Mouse (Mus musculus) C2C12 (cell line): ENCODE results near the gene 4833439L19Rik. TPM values are rescaled to one million over a fixed set of nuclear protein-coding genes. Genes with fewer than 3 reads are reported as not detected.

Experiments used
- H3K27me3 ChIP-seq: one replicate; pipeline ENCODE4 v1.6.1; 2011; ENCODE audit not compliant: control insufficient read depth, insufficient read depth, insufficient read length
- H3K36me3 ChIP-seq: one replicate; pipeline ENCODE4 v1.6.1; 2011; ENCODE audit not compliant: control insufficient read depth, insufficient read depth
- H3K4me3 ChIP-seq: one replicate; pipeline ENCODE4 v1.5.1; 2011; ENCODE audit warnings: mild to moderate bottlenecking, control low read depth; ENCODE audit not compliant: poor library complexity, insufficient read depth, severe bottlenecking
- H3K79me2 ChIP-seq: one replicate; pipeline ENCODE4 v1.6.1; 2011; ENCODE audit not compliant: control insufficient read depth, insufficient read depth
- H3K79me3 ChIP-seq: one replicate; pipeline ENCODE4 v1.6.1; 2011; ENCODE audit warnings: low read depth, control low read depth
- H3ac ChIP-seq: one replicate; pipeline ENCODE3; 2011; ENCODE audit warnings: low read depth; ENCODE audit not compliant: control insufficient read depth, insufficient read length
- CEBPB ChIP-seq: IDR thresholded peaks from one replicate; pipeline ENCODE4 v1.6.1; 2011; ENCODE audit warnings: low read depth, mild to moderate bottlenecking, control low read depth, moderate library complexity
- CTCF ChIP-seq: IDR thresholded peaks from one replicate; pipeline ENCODE4 v1.5.1; 2011; ENCODE audit not compliant: control insufficient read depth, insufficient read depth, insufficient read length
- FOSL1 ChIP-seq: IDR thresholded peaks from one replicate; pipeline ENCODE4 v1.8.0; 2011; ENCODE audit warnings: mild to moderate bottlenecking, low read length; ENCODE audit not compliant: poor library complexity, insufficient read depth, severe bottlenecking
- MAX ChIP-seq: IDR thresholded peaks from one replicate; pipeline ENCODE4 v1.6.1; 2011; ENCODE audit warnings: mild to moderate bottlenecking, control low read depth
- MYOD1 ChIP-seq: IDR thresholded peaks from one replicate; pipeline ENCODE4 v1.6.1; 2011; ENCODE audit warnings: low read depth; ENCODE audit not compliant: control insufficient read depth, insufficient read length
- MYOG ChIP-seq: IDR thresholded peaks from one replicate; pipeline ENCODE4 v1.6.1; 2011; ENCODE audit not compliant: control insufficient read depth, insufficient read length; ENCODE audit errors: extremely low read depth
- USF1 ChIP-seq: IDR thresholded peaks from one replicate; pipeline ENCODE4 v1.6.1; 2011; ENCODE audit warnings: low read depth, mild to moderate bottlenecking, control low read depth, moderate library complexity
- polyA plus RNA-seq: library from polyadenylated mRNA; unstranded; fragments of >200 nt; fragmentation: generic; extraction: Trizol; gene quantifications from one replicate; pipeline ENCODE4 v1.2.1, GENCODE M21; 2012; ENCODE audit warnings: missing spikeins

The 4833439L19Rik gene
- polyA plus RNA-seq, 1 experiment = 62.8 TPM

DNA sequence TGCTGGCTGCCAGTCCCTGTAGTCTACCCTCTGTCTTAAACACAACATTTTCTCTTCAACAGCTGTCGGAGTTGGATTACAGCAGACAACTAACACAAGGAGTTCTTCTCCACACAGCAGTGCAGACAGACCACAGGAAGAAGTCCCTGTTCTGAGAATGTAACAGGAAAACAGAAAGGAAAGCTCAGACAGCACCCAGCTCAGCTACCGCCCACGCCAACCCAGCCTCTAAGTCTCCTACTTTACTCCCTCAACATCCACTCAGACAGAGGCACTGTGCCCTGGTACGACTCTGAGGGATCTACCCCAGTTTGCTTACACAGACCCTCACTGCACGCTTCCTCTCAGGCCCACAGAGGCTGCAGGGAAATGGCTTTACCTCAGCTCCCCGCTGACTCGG, 4.6 kb downstream of the 4833439L19Rik start:
- Histone ChIP-seq H3K4me3 (no peak overlapping the region), H3K79me2 (peaks cover 38% of the 10 kb centered on the region), H3ac (no peak overlapping the region), H3K36me3 (peaks cover 47% of the 10 kb centered on the region), H3K79me3 (peaks cover 26% of the 10 kb centered on the region), H3K27me3 (no peaks in the 10 kb centered on the region)
- TF ChIP-seq FOSL1 = no peak
- TF ChIP-seq USF1 = no peak
- no peak for TF ChIP-seq MYOD1
- no peak for TF ChIP-seq MAX
- TF ChIP-seq MYOG = no peak
- TF ChIP-seq CEBPB = no peak
- no peak for TF ChIP-seq CTCF

DNA sequence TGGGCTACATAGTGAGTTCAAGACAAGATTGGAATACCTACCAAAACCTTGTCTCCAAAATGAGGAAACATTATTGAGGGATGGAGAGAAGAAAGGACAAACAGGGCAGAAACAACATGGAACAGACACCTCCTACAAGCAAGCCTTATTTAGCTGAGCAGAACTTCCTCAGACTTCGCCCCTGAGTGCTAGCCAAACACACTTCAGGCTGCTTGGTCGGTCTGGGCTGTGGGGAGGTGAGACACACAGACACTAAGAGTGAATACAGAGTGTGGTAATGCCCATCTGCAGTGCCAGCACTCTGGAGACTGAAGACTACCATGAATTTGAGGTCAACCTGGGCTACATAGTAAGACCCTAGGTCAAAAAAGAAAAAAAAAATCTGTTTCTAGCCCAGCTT, 5.6 kb downstream of the 4833439L19Rik start:
- no peak for TF ChIP-seq MAX
- no peak for TF ChIP-seq MYOD1
- no peak for TF ChIP-seq MYOG
- TF ChIP-seq CTCF = no peak
- no peak for TF ChIP-seq FOSL1
- no peak for TF ChIP-seq USF1
- H3K27me3 ChIP-seq = no peaks in the 10 kb centered on the region
- H3K36me3 ChIP-seq = peaks cover 54% of the 10 kb centered on the region
- H3ac ChIP-seq = no peak overlapping the region
- peaks cover 34% of the 10 kb centered on the region for H3K79me2 ChIP-seq
- H3K79me3 ChIP-seq = peaks cover 21% of the 10 kb centered on the region
- no peak overlapping the region for H3K4me3 ChIP-seq

DNA sequence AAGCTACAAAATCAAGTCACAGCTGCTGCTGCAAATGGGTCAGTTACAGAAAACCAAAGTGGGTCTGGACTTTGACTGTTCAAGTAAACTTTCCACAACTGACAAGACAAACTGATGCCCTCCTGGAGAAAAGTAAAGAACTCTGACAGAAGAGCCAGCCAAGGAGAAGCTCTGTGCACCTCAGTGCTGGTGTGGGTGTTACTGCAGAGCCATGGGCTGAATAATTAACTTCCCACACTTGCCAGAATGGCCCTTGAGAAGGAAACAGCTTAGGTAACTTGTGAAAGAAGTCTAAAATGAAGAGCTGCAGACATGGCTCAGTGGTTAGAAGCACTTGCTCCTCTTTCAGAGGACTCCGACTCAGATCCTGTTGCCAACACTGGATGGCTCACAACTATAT, 7.6 kb downstream of the 4833439L19Rik start:
- TF ChIP-seq MAX (no peak), FOSL1 (no peak), MYOG (no peak), CEBPB (no peak), MYOD1 (no peak), CTCF (no peak), USF1 (no peak)
- Histone ChIP-seq H3ac (no peak overlapping the region), H3K79me2 (peaks cover 14% of the 10 kb centered on the region), H3K36me3 (peaks cover 72% of the 10 kb centered on the region), H3K27me3 (no peaks in the 10 kb centered on the region), H3K79me3 (peaks cover 2% of the 10 kb centered on the region), H3K4me3 (no peak overlapping the region)

DNA sequence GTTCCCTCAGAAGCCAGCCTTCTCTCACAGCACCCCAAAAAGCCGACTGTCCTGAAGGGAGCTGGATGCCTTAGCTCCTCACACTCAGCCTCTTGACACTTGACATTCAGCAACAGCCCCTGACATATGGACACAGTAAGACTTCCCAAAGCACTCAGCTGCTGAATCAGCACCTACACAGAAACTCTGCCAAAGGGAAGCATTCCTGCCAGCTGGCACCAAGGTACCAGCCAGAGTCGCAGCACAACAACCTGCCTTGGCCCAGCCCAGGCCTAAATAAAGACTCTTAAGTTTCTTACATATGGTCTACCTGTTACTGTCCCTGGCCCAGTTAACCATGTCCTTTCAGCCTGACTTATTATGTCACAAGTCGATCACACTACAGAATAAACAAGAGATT, 8.4 kb downstream of the 4833439L19Rik start:
- Histone ChIP-seq H3ac (no peak overlapping the region), H3K36me3 (peaks cover 80% of the 10 kb centered on the region), H3K79me2 (peaks cover 5% of the 10 kb centered on the region), H3K4me3 (no peak overlapping the region), H3K79me3 (no peaks in the 10 kb centered on the region), H3K27me3 (no peaks in the 10 kb centered on the region)
- TF ChIP-seq CTCF = no peak
- TF ChIP-seq FOSL1 = no peak
- TF ChIP-seq MYOG = no peak

DNA sequence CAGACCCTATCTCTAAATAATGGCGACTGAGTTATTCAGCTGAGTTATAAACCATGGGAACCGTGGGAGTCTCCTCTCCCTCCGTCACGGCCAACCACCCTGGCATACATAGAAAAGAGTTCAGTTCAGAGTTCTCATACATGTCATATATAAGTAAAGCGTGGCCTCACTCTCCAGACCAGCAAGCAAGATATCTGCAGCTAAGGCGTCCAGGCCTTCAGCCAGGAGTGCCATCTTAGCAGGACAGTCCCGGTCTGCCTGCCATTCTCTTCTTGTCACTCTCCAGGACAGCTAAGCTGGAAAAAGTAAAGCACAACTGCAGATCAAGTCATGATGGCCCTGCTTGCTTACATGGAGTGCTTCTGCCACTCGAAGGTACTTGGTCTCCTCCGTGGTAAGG, 9.1 kb downstream of the 4833439L19Rik start:
- no peak overlapping the region for H3ac ChIP-seq
- H3K36me3 ChIP-seq = peaks cover 87% of the 10 kb centered on the region
- no peak overlapping the region for H3K4me3 ChIP-seq
- no peaks in the 10 kb centered on the region for H3K27me3 ChIP-seq
- TF ChIP-seq MAX (no peak), CEBPB (no peak), CTCF (no peak), USF1 (no peak)
- H3K79me3 ChIP-seq = no peaks in the 10 kb centered on the region
- no peaks in the 10 kb centered on the region for H3K79me2 ChIP-seq

DNA sequence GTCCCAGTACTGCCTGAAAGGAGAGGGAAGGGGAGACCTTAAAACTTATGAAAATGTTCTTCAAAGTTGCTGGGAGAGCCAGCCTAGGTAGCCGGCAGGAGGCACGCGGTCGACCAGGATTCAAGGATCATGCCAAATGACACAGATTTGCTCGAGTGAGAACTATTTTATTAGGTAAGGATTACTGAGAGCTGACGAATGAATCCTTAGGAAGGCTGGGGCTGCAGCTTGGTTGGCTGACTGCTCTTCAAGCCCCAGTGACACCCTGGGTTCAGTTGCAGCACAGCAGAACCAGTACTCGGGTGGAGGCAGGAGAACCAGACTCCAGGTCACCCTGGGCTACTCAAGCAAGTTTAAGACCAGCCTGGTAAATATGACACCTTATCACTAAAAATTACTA, 17.2 kb downstream of the 4833439L19Rik start:
- no peaks in the 10 kb centered on the region for H3K79me2 ChIP-seq
- H3ac ChIP-seq = no peak overlapping the region
- no peaks in the 10 kb centered on the region for H3K79me3 ChIP-seq
- TF ChIP-seq CEBPB = no peak
- no peak for TF ChIP-seq MYOG
- no peak for TF ChIP-seq FOSL1
- no peak overlapping the region for H3K4me3 ChIP-seq
- no peaks in the 10 kb centered on the region for H3K27me3 ChIP-seq
- peaks cover 60% of the 10 kb centered on the region for H3K36me3 ChIP-seq
